Mouse (Mus musculus) right cerebral cortex, postnatal 10 days (tissue): Measurements from ENCODE around the gene Atxn10.

Experiments
- DNase-seq, 2 experiments: peaks; one replicate each; pipeline ENCODE4 v3.0.0; 2021; ENCODE audit warnings: low spot score in 2 of 2

Gene Atxn10

GRCm38 (mm10) chr15:85334234-85334633 is 1.8 kb upstream of the Atxn10 start:
- DNase-seq, result no peak

- DNase-seq, result peak; percentile 88 to 94
These were observed 401 bp downstream of the Atxn10 start for GRCm38 (mm10) chr15:85336301-85336991.

GRCm38 (mm10) chr15:85337219-85337618 is 1.2 kb downstream of the Atxn10 start:
- no peak for DNase-seq

- DNase-seq, result no peak
These were observed 1.9 kb downstream of the Atxn10 start for GRCm38 (mm10) chr15:85337979-85338378.

GRCm38 (mm10) chr15:85342246-85342645 is 6.2 kb downstream of the Atxn10 start:
- no peak for DNase-seq

- DNase-seq, result no peak
These were observed 8.6 kb downstream of the Atxn10 start for GRCm38 (mm10) chr15:85344673-85345072.

GRCm38 (mm10) chr15:85347058-85347700 is 11.1 kb downstream of the Atxn10 start:
- DNase-seq, result no peak

GRCm38 (mm10) chr15:85350144-85350543 is 14.1 kb downstream of the Atxn10 start:
- DNase-seq, result no peak

GRCm38 (mm10) chr15:85354060-85354459 is 18.0 kb downstream of the Atxn10 start:
- no peak for DNase-seq

GRCm38 (mm10) chr15:85356112-85356511 is 20.1 kb downstream of the Atxn10 start:
- no peak for DNase-seq

- DNase-seq, result no peak
These were observed 21.6 kb downstream of the Atxn10 start for GRCm38 (mm10) chr15:85357465-85358225.

GRCm38 (mm10) chr15:85359483-85359882 is 23.4 kb downstream of the Atxn10 start:
- DNase-seq, result no peak

GRCm38 (mm10) chr15:85359901-85360300 is 23.9 kb downstream of the Atxn10 start:
- no peak for DNase-seq

GRCm38 (mm10) chr15:85364366-85364765 is 28.3 kb downstream of the Atxn10 start:
- no peak for DNase-seq

GRCm38 (mm10) chr15:85366938-85367337 is 30.9 kb downstream of the Atxn10 start:
- no peak for DNase-seq

GRCm38 (mm10) chr15:85369765-85370164 is 33.7 kb downstream of the Atxn10 start:
- DNase-seq, result no peak

GRCm38 (mm10) chr15:85373125-85373524 is 37.1 kb downstream of the Atxn10 start:
- DNase-seq, result peak in 1 of 2 experiments; percentile 62

- DNase-seq, result no peak
These were observed 47.4 kb downstream of the Atxn10 start for GRCm38 (mm10) chr15:85383477-85383876.

GRCm38 (mm10) chr15:85388696-85389095 is 52.7 kb downstream of the Atxn10 start:
- DNase-seq, result no peak

- no peak for DNase-seq
These were observed 53.9 kb downstream of the Atxn10 start for GRCm38 (mm10) chr15:85389915-85390314.

GRCm38 (mm10) chr15:85395360-85395759 is 59.3 kb downstream of the Atxn10 start:
- DNase-seq, result no peak

- peak in 1 of 2 experiments; percentile 40 for DNase-seq
These were observed 65.9 kb downstream of the Atxn10 start for GRCm38 (mm10) chr15:85401926-85402325.
